Mouse (Mus musculus) ES-Bruce4 (cell line): ENCODE measurements around the gene Rnft1.

ENCODE experiments used
- CTCF ChIP-seq: IDR thresholded peaks from one replicate; pipeline ENCODE4 v1.8.1; 2011; ENCODE audit warnings: low read depth, low read length
- POLR2A ChIP-seq: IDR thresholded peaks from one replicate; pipeline ENCODE4 v1.8.1; 2011; ENCODE audit warnings: low read length; ENCODE audit not compliant: insufficient read depth

DNA sequence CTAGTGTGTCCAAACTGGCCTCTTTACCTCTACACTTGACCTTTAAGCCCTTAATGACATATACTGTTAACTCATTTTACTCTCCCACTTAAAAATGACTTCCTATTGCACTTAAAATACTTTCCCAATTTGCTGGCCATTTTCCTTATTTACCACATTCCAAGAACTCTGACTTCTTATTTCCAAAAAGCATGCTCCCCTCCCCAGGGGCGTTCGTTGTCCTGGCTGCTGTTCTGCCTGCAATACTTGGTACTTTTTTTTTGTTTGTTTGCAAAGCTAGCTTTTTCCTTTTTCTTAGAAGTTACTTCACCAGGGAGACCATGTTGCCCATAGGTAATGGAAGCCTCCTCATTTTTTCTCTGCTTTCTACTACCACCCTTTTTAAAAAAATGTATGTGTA is 18.7 kb downstream of the Rnft1 start:
- no peak for TF ChIP-seq CTCF
- TF ChIP-seq POLR2A = no peak
